Mouse (Mus musculus): Measurements from ENCODE around the gene Grk2.

The Grk2 gene

GRCm38 (mm10) chr19:4303640-4303995, 2.4 kb downstream of the Grk2 start:
- DNase-seq (ENCODE audit: low spot score in 2 of 2) = no peak

GRCm38 (mm10) chr19:4302936-4303639, 2.9 kb downstream of the Grk2 start:
- DNase-seq (ENCODE audit: low spot score in 2 of 2) = peak in 1 of 2 experiments; percentile 54

- peak in 1 of 2 experiments; percentile 50 for DNase-seq (ENCODE audit: low spot score in 2 of 2)
These were observed 4.0 kb downstream of the Grk2 start for GRCm38 (mm10) chr19:4301735-4302651.

DNA sequence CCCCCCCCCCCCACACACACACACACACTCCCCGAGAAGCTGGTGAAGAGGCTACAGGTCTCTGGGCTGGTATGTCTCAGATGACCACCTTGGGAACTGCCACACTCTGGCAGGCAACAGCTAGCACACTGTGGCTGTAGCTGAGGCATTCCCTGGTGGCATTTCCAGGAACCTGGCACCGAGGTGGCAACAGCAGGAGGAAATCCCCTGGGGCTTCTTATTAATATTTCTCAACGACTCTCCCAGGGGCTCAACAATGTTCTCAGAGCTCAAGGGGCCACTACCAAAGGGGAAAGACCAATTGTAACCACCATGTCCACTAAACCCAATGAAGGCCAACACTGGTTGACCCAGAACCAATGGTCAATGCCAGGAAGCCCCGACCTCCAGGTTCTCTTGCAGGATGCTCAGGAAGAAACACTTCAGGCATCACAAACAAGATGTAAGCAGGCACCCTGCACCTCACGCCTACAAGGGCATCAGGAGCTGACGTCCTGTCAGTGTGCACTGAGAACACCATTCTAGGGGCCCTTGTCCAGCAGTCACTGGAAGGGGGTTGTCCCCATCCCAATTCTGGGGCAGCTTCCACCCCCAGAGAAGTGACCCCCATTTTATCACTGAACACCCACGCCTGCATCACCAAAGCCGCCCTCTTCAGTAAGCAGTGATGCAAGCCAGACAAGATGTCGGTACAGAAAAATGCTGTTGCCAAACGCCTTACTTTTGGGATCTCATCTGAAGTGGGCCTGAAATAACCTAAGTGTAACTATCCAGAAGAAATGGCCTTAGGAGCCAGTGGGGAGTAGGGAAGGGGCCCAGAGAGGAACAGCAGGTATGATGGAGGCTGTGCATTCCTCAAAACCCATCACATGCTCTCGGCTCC, 4.9 kb downstream of the Grk2 start:
- DNase-seq (ENCODE audit: low spot score in 2 of 2) = no peak

GRCm38 (mm10) chr19:4300271-4300704, 5.7 kb downstream of the Grk2 start:
- no peak for DNase-seq (ENCODE audit: low spot score in 2 of 2)

DNA sequence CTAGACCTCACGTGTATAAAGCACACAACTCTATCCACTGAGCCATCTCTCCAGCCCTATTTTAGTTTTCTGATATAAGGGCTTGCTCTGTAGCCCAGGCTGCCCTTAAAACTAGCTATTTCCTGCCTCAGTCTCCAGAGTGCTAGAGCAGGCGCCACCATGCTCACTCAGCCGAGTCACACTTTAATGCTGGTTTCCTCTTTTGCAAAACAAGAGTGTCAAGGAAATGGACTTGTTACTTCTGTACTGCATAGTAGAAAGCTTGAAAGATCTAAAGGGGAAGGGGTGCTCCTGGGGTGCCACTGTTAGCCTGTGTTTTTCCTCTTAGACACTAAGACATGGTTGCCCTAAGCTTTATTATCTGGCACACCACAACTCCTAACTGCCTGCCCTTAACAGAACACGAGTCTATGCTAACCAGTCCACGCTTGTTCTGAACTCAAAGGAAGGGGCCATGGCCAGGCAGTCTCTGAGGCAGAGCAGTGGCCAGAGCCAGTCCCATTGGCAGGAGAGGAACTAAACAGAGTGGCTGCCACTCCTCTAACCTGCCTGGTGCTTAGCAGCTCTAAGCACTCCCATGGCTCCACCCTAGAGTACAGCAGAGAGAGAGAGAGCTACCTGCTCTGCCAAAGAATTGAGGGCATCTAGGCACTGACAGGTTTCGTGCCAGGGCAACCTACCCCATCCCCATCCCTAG, 6.3 kb downstream of the Grk2 start:
- no peak for DNase-seq (ENCODE audit: low spot score in 2 of 2)

GRCm38 (mm10) chr19:4299126-4299525, 6.9 kb downstream of the Grk2 start:
- DNase-seq (ENCODE audit: low spot score in 2 of 2) = no peak

DNA sequence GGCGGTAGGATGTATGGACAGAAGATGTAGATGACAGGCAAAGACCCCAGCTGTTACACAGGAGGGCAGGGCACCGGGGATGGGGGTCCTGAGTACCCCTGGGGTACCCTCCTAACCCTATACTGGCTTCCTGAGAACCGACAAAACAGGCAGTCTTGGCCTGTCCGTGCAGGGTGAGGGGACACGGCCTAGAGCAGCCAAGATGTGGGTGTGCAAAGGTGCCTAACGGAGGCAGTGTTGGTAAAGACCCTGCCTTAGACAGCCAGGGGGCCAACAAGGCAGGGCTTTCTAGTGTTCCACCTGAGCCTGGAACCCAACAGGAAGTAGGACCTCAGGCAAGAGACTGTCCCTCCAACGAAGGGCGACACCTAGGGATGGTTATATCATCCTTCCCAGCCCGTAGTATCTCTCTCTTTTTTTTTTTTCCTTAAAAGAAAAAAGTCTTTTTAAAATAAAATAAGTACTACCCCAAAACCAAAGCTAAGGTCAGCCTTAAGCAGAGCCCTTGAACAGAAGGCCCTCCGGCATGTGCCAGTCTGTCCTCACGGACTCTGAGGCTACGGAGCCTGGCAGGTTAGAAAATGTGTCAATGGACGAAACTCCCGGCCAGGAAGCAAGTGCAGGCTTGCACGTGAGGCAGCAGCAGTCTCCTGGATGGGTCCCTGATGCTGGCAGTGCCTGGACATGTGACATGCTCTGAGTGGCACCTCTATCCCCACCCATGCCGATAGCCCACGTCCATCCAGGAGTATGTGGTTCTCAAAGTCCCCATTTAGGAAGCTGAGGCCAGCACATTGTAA, 7.5 kb downstream of the Grk2 start:
- no peak for DNase-seq (ENCODE audit: low spot score in 2 of 2)

DNA sequence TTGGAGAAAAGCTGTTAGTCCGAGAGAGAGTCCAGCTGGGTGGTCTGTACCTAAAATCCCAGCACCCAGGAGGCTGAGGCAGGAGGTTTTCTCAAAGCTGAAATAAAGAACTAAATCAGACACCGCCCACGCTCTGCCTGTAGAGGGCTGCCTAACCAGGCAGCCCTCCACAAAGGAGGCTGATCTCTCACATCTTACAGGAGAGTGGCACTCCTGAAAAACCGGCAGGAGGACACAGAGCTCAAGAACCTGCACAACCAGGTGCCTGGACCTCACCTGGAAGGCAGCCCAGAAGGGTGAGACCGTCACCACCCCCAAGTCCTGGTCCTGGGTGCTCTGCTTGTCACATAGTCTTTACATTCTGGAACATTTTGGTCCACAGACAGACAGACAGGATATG, 8.2 kb downstream of the Grk2 start:
- DNase-seq (ENCODE audit: low spot score in 2 of 2) = no peak

DNA sequence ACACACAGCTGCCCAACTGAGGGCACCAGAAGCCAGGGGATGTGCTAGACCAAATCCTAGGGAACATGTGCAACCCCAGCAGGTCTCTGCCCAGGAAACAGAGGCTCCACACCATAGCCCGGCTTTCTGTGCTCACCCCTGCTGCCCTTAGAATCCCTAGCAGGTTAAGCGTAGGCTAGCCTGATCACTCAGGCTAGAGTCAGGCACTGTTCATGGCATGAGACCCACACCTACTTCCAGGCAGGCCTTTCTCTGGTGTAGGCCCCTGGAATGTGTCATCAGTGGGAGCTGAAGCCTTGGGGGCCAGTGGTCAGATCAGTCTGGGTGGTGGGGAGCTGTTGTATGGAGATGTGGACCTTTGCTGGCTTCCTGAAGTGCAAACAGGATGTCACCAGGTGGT, 9.4 kb downstream of the Grk2 start:
- no peak for DNase-seq (ENCODE audit: low spot score in 2 of 2)

DNA sequence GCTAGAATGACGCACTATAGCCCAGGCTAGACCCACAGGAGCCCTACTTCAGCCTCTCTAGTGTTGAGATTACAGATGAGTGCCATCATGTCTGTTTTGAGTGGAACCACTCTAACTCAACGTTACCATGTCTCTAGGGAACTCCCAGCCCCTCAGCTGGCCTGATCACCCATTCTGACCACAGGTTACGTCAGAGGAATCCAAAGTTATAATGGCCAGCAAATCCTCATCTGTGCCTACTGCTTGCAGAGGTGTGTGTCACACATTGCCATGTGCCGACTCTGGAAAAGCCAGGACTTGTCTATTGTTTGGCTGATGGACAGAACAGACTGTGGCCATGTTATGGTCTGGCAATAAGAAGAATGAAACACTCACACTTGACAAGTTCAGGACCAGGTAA, 10.6 kb downstream of the Grk2 start:
- no peak for DNase-seq (ENCODE audit: low spot score in 2 of 2)

GRCm38 (mm10) chr19:4294381-4295097, 11.5 kb downstream of the Grk2 start:
- no peak for DNase-seq (ENCODE audit: low spot score in 2 of 2)

DNA sequence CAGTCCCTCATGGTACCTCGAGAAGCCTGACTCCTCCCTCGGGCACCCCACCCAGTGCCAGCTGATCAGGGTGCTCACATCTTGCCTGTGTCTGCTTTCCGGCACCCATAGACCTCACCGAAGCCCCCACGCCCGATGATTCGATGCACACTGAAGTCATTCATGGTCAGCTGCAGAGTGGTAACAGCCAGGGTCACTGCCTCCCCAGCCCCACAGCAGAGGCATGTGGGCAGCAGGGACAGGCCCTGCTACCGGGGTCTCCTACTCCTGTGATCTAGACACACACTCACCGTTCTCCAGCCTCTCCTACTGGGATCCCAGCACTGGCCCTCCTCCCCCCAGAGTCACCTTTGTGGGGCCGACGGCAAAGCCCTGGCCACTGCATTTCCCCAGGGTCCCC, 14.9 kb downstream of the Grk2 start:
- no peak for DNase-seq (ENCODE audit: low spot score in 2 of 2)

DNA sequence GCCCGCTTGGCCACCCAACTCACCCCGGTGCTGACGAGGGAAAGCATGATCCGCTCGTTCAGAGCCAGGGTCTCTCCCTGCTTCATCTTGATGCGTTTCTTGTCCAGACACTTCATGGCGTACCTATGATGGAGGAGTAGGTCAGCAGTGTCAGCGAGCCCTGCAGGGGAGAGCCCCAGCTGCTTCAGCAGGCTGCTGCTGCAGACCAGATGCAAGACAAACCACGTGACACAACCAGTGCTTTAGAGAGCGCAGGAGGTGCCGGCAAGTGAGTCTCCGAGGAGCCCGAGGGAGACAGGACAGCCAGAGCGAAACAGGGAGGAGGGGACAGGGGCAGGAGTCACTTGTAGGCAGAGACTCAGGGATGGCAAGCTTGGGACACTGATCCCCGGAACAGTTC, 15.3 kb downstream of the Grk2 start:
- no peak for DNase-seq (ENCODE audit: low spot score in 2 of 2)

GRCm38 (mm10) chr19:4283653-4284052, 22.4 kb downstream of the Grk2 start:
- DNase-seq (ENCODE audit: low spot score in 2 of 2) = no peak

DNA sequence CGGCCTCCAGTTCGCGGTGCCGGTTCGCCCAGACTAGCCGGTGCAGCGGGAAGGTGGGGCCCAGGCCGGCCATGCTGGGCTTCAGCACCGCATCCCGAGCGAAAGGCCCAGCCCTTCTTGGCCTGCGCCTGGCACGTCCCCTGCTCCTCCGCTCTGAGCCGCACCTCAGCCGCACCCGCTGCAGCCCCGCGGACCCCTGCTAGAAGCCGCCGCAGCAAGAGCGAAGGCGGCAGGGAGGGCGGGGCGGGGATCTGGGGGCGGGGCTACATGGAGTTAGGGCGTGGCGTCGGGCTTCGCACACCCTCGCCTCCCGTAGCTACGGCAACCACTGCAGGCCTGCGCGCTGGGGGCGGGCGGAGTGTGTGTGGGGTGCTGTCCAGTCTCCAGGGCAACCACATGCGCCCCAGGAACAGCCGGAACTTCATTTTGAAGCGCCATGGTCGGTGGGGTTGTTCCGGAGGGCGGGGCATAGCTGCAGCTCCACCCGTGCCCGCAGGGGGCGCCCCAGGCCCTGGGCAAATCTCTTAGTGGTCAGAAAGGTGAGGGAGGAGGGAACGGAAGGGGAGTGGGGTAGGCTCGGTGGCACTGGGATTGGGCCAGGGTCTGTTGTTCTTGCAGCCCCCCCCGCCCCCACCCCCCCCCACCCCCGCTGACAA, 23.0 kb downstream of the Grk2 start, which contains the start of gene Ankrd13d:
Gene Ankrd13d (minus strand): TSS at position 240 of the 656 bp plus-strand sequence.
- DNase-seq (ENCODE audit: low spot score in 2 of 2) = peak; percentile 88 to 95

GRCm38 (mm10) chr19:4280425-4280824, 25.6 kb downstream of the Grk2 start:
- no peak for DNase-seq (ENCODE audit: low spot score in 2 of 2)

GRCm38 (mm10) chr19:4279487-4279886, 26.5 kb downstream of the Grk2 start:
- no peak for DNase-seq (ENCODE audit: low spot score in 2 of 2)

GRCm38 (mm10) chr19:4270972-4271371, 35.0 kb downstream of the Grk2 start:
- DNase-seq (ENCODE audit: low spot score in 2 of 2) = no peak
